Mouse (Mus musculus) c-Kit-positive CD71-positive TER-119-negative erythroid progenitor cells, embryonic 14.5 days (primary cell): ENCODE results near the gene Hpcal1.

Experiments used
- DNase-seq: peaks from one replicate; pipeline ENCODE4 v3.0.0-alpha.2; 2013; ENCODE audit warnings: low read depth

Gene Hpcal1

GRCm38 (mm10) chr12:17686116-17686515 lies 4.5 kb upstream of the Hpcal1 start:
- no peak for DNase-seq

- no peak for DNase-seq
Observed at GRCm38 (mm10) chr12:17688913-17689312, 1.7 kb upstream of the Hpcal1 start.

- no peak for DNase-seq
Observed at GRCm38 (mm10) chr12:17689931-17690563, 609 bp upstream of the Hpcal1 start.

GRCm38 (mm10) chr12:17691320-17691876 lies 742 bp downstream of the Hpcal1 start:
- DNase-seq: no peak

- no peak for DNase-seq
Observed at GRCm38 (mm10) chr12:17691891-17692321, 1.2 kb downstream of the Hpcal1 start.

GRCm38 (mm10) chr12:17692356-17692755 lies 1.7 kb downstream of the Hpcal1 start:
- DNase-seq: no peak

- DNase-seq: no peak
Observed at GRCm38 (mm10) chr12:17692953-17693352, 2.3 kb downstream of the Hpcal1 start.

GRCm38 (mm10) chr12:17694589-17695115 lies 4.0 kb downstream of the Hpcal1 start:
- no peak for DNase-seq

- no peak for DNase-seq
Observed at GRCm38 (mm10) chr12:17696395-17696794, 5.7 kb downstream of the Hpcal1 start.

GRCm38 (mm10) chr12:17698934-17699333 lies 8.3 kb downstream of the Hpcal1 start:
- no peak for DNase-seq

- no peak for DNase-seq
Observed at GRCm38 (mm10) chr12:17699480-17699879, 8.8 kb downstream of the Hpcal1 start.

- no peak for DNase-seq
Observed at GRCm38 (mm10) chr12:17701131-17701720, 10.6 kb downstream of the Hpcal1 start.

GRCm38 (mm10) chr12:17701795-17702194 lies 11.1 kb downstream of the Hpcal1 start:
- DNase-seq: no peak

- no peak for DNase-seq
Observed at GRCm38 (mm10) chr12:17702257-17702943, 11.7 kb downstream of the Hpcal1 start.

- DNase-seq: no peak
Observed at GRCm38 (mm10) chr12:17702944-17703335, 12.3 kb downstream of the Hpcal1 start.

- no peak for DNase-seq
Observed at GRCm38 (mm10) chr12:17703866-17704265, 13.2 kb downstream of the Hpcal1 start.

GRCm38 (mm10) chr12:17707472-17707871 lies 16.8 kb downstream of the Hpcal1 start:
- DNase-seq: no peak

GRCm38 (mm10) chr12:17709451-17709850 lies 18.8 kb downstream of the Hpcal1 start:
- DNase-seq: no peak

- DNase-seq: no peak
Observed at GRCm38 (mm10) chr12:17709926-17710746, 19.5 kb downstream of the Hpcal1 start.

- no peak for DNase-seq
Observed at GRCm38 (mm10) chr12:17710747-17711092, 20.1 kb downstream of the Hpcal1 start.

GRCm38 (mm10) chr12:17711731-17712388 lies 21.2 kb downstream of the Hpcal1 start:
- DNase-seq: no peak
